In the genomic region with DNA sequence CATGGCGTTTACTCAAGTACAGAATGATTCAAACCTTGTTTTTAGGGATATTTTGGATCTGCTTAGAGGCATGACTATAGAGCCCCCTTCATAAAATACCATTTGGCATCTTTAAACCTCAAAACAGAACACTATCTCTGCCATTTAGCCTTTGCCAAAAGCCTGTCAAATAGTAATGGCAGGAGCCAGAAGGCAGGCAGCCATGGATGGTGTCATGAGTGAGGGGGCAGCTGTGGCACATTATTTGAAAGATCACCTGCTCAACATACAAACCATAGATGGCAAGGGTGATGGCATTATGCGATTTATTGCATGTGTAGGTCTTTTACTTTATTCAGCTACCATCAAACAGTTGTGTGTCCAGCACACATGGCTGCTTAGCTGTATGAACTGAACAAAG, we compare ENCODE assay signal across 18 mouse cellular contexts.
"Had no signal": no experiment of that assay in that cellular context is flagged by ENCODE, and none has a peak within 500 bp of the region (broad histone marks: within the 10 kb centered on the region; RNA-seq: fewer than 3 reads in every experiment).

No protein-coding gene starts in this region.

- H3K4me1 ChIP-seq: midbrain, embryonic 10.5 days; midbrain, embryonic 12.5 days; neural tube, embryonic 13.5 days had no signal

- H3K4me3 ChIP-seq: midbrain, embryonic 10.5 days; midbrain, embryonic 12.5 days; myocyte; neural tube, embryonic 13.5 days; neural tube, embryonic 15.5 days had no signal

- H3K4me2 ChIP-seq: lung, embryonic 14.5 days; midbrain, embryonic 12.5 days; neural tube, embryonic 13.5 days; neural tube, embryonic 15.5 days had no signal

- ATAC-seq: midbrain, embryonic 16.5 days had no signal

- H3K9me3 ChIP-seq: midbrain, embryonic 10.5 days; midbrain, embryonic 12.5 days; neural tube, embryonic 13.5 days; neural tube, embryonic 15.5 days had no signal

- H3K27ac ChIP-seq: midbrain, embryonic 10.5 days; midbrain, embryonic 12.5 days; neural tube, embryonic 13.5 days; neural tube, embryonic 15.5 days had no signal

- H3K9ac ChIP-seq: lung, embryonic 14.5 days; midbrain, embryonic 12.5 days; neural tube, embryonic 13.5 days; neural tube, embryonic 15.5 days had no signal

- DNase-seq: lung, embryonic 14.5 days; lung, postnatal 10 days; lung, postnatal 4 days; midbrain, embryonic 14.5 days; retina, postnatal 1 day; right cerebral cortex, adult 18-20 months; right cerebral cortex, postnatal 25 days; right cerebral cortex, postnatal 4 days; spleen, adult 18-20 months; thymus, adult 18-20 months; thymus, postnatal 14 days; thymus, postnatal 36 days had no signal

- H3K27me3 ChIP-seq: midbrain, embryonic 12.5 days; neural tube, embryonic 13.5 days; neural tube, embryonic 15.5 days had no signal
